Mouse (Mus musculus): ENCODE measurements at regions not wholly inside any gene's neighbourhood (a gene's known extent, or its start where the extent isn't known, plus 50 kb on each side); places are given as distances from the start of the nearest gene placed in this dataset.

GRCm38 (mm10) chrX:142552196-142552595, 129.0 kb upstream of the Tmem164 start:
- DNase-seq (ENCODE audit: low read depth): no peak

GRCm38 (mm10) chrX:142554161-142554560, 127.0 kb upstream of the Tmem164 start:
- DNase-seq (ENCODE audit: low read depth): no peak

DNA sequence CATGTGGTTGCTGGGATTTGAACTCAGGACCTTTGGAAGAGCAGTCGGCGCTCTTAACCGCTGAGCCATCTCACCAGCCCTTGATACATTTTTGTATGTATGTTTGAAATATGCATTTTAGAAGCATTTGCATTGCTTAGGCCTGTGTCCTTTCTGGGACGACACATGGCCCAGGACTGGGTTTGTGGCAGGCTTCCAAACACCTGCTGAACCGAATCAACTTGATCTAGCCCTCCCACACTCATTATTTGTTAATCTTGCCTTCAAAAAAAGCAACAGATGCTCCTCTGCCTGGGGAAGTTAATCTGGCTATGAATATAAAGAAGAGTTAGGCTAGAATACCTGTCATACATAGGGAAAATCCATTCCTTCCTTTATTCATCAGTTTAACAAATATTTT, 123.7 kb upstream of the Tmem164 start:
- DNase-seq (ENCODE audit: low read depth): no peak

- DNase-seq (ENCODE audit: low read depth): no peak
Observed at GRCm38 (mm10) chrX:142560209-142560912, 120.8 kb upstream of the Tmem164 start.

- DNase-seq (ENCODE audit: low read depth): no peak
Observed at GRCm38 (mm10) chrX:142561788-142562187, 119.4 kb upstream of the Tmem164 start.

GRCm38 (mm10) chrX:142564186-142564585, 117.0 kb upstream of the Tmem164 start:
- no peak for DNase-seq (ENCODE audit: low read depth)

- no peak for DNase-seq (ENCODE audit: low read depth)
Observed at GRCm38 (mm10) chrX:142571772-142572171, 109.4 kb upstream of the Tmem164 start.

GRCm38 (mm10) chrX:142574022-142574421, 107.2 kb upstream of the Tmem164 start:
- no peak for DNase-seq (ENCODE audit: low read depth)

GRCm38 (mm10) chrX:142574945-142575710, 106.1 kb upstream of the Tmem164 start:
- DNase-seq (ENCODE audit: low read depth): peak; percentile 20

- no peak for DNase-seq (ENCODE audit: low read depth)
Observed at GRCm38 (mm10) chrX:142576127-142576526, 105.1 kb upstream of the Tmem164 start.

- DNase-seq (ENCODE audit: low read depth): no peak
Observed at GRCm38 (mm10) chrX:142577449-142578081, 103.6 kb upstream of the Tmem164 start.

- no peak for DNase-seq (ENCODE audit: low read depth)
Observed at GRCm38 (mm10) chrX:142585281-142585680, 95.9 kb upstream of the Tmem164 start.

DNA sequence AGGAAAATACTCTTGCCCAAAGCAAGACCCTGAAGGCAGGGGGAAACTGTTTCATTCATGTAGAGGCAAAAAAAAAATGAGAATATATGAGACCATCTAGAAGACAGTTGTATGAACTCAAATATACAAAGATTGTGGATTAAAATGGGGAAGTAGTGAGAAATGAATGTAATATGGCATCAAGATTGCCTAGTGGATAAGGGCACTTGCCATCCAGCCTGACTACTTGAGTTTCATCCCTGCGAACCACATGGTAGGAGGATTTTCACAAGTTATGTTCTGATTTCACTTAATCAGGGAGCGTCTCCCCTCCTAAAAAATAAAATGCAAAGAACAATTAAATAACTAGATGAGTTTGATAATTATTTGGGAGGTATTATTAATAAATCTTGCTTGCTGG, 81.8 kb upstream of the Tmem164 start:
- no peak for DNase-seq (ENCODE audit: low read depth)

DNA sequence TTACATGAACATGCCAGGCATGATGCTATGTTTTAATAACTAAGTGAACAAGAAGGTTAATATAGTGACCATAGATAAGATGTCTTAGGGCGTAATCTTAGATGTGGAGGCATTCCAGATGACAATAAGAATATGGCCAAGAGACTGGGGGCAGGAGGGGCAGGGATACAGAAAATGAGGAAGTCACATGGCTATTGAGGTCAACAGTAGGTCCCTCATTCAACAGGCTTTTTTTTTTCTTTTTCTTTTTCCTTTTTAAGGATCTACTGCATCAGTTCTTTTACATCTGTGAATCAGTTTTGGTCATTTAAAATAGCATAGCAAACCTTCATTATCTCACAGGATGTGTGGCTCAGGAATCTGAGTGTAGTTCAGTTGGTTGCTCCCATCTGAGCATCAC, 80.4 kb upstream of the Tmem164 start:
- DNase-seq (ENCODE audit: low read depth): no peak

DNA sequence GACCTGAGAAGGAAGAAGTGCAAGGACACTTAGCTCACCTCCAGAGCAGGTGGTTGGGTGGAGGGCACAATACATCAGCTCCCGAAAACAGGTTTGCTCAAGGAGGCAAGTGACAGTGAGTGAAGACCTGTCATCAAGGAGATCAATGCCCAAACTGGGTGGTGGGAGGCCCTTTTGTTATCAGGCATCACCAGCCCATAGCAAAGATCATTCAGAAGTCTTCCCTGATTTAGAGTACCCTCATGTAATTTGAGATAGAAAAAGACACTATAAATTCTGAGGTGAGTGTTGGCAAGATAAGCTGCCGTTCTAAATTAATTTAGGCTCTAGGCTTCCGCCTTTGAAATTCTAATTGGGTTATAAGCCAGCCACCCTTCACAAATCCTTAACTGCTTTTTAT, 76.1 kb upstream of the Tmem164 start:
- DNase-seq (ENCODE audit: low read depth): no peak

DNA sequence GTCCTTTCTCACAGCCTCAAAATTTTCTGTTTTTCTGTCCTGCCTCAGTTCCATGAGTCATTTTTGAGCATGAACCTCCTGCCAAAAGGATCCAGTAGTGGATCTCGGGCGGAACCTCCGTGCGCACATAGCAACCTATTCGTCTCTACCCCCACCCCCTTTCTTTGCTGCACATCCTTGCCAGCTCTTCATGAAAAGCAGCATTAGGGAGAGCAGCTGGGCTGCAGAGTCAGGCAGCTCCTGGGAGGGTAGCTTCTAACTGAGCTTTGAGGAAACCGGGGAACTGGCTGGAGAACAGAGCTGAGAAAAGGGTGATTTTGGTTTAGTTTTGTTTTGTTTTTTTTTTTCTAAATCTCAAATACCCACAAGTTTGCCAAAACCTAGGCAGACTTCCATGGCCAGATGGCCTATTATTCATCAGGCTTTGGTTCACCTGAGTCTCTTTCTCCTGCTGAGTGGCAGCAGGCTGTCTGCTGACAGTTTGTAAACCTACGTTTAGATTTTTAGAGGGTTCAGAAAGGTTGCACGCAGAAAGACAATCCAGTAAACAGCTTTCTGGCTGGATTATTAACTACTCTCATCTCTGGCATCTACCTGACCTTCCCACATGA, 74.5 kb upstream of the Tmem164 start:
- DNase-seq (ENCODE audit: low read depth): no peak

DNA sequence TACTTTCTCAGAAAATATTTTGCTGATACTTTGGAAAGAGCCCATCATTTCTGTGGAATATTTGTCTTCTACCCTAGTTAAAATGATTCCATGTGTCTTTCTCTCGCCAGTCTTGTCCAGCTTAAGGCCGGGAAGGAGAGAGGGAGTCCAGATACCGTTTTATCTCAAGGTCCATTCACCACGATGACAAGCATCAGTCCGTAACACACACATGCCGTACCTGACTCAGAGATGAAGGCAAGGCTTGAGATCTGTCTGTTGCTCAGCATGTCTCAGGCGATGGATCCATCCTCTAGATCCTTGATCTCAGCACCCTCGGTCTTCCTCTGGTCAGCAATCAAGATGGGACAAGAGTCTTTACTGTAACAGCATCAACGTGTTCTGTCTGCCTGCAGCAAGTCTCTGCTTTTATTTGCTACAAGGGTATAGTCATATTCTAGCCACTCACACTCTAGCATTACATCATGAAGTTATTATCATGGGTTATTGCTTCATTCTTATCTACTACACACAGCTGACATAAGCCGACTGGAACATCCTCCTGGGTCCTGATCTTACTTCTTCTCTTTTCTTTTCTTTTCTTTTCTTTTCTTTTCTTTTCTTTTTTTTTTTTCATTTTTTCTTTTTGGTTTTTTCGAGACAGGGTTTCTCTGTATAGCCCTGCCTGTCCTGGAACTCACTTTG, 64.9 kb upstream of the Tmem164 start:
- DNase-seq (ENCODE audit: low read depth): no peak

GRCm38 (mm10) chrX:142618389-142618788, 62.8 kb upstream of the Tmem164 start:
- no peak for DNase-seq (ENCODE audit: low read depth)

DNA sequence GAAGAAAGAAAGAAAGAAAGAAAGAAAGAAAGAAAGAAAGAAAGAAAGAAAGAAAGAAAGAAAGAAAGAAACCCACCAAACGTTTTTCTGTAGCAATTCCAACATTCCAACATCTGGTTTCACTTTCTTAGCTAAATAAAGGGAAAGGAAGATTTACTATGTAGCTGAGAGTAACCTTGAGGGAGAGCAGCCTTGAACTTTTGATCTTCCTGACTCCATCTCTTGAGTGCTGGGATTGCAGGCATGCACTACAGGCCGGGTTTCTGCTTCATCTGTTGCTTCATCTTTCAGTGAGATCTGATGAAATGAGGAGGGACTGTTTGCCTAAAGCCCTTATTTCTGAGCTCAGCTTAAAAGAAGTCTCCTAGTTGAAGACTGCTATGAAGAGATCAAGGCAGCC, 57.8 kb upstream of the Tmem164 start:
- DNase-seq (ENCODE audit: low read depth): no peak

- no peak for DNase-seq (ENCODE audit: low read depth)
Observed at GRCm38 (mm10) chrX:142623882-142624281, 57.3 kb upstream of the Tmem164 start.
